Mouse (Mus musculus) frontal cortex, postnatal 14 days (tissue): ENCODE measurements around the gene Ccdc182.
A peak's percentile ranks its signal among the peaks of the same experiment; 100 is the strongest.

Experiments
- DNase-seq, 2 experiments: peaks; one replicate each; pipeline ENCODE4 v3.0.0; 2022; ENCODE audit warnings: low spot score in 2 of 2

The Ccdc182 gene

DNA sequence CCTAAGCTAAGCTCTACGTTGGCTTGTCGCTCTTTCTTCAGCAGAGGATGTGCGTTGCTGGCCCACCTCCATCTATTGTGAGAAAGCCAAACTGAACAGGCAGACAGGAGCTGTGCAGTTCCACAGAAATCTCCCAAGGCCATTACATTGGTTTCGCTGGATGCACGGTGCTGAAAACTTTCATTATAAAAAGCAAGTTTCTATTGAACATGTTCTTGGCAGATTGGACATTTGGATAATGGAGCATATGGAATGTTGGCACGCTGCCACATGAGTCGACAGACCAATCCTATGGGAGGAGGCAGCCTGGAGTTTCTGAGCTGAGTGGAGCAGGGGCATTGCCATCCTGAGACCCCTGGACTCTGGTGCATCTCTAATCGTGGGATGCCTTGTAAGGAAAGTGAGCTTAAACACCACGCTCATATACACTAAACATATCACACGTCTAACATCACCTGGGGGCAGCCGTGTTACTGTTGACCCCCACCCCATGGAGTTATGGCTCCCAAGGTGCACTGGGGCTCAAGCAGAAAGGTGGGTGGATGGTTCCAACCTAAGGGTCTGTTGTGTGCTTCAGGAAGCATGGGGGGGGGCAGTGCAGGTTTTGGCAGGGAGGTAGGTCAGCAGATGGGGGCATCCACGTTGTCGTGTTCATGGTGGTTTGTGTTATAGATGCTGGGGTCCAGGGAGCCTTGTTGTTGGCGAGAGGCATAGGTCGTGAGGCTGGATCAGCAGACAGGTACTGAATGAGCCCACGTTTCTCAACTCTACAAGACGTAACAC, 35.1 kb downstream of the Ccdc182 start:
- no peak for DNase-seq

DNA sequence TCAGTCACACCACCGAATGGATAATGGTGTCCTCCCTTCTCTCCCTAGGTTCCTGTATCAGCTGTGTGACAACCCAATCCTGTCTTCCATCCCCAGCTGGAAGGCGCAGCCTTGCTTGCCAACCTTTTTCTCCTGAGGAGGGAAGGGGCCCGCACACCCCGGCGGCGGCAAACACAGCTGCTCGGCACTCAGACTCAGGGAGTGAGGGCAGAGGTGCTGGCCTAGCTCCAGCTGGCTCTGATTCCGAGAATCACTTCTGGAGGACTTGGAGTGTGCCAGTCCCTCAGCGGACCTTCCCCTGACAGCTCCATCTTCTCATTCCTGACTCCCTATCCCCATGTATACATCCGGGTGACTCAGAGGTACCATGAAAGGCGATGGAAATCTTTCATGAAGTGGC, 36.9 kb downstream of the Ccdc182 start:
- peak; percentile 16 to 20 for DNase-seq

DNA sequence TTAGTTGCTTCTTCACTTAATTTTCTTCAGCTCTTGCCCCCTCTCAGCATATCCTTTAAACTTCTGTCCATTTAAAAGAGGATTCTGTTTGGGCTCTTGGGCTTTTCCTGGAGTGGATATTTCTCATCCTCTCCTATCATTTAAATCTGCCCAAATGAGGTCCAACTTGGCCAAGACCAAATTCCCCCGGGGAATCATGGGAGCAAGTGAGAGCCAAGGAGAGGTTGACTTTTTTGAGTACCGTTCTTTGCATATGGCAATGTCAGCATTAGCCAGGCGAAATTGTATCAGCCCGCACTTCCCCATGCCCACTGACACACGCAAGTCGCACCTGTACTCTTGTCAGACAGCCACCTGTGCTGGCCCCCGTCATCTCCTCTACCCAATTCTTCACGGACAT, 37.9 kb downstream of the Ccdc182 start:
- DNase-seq = no peak

DNA sequence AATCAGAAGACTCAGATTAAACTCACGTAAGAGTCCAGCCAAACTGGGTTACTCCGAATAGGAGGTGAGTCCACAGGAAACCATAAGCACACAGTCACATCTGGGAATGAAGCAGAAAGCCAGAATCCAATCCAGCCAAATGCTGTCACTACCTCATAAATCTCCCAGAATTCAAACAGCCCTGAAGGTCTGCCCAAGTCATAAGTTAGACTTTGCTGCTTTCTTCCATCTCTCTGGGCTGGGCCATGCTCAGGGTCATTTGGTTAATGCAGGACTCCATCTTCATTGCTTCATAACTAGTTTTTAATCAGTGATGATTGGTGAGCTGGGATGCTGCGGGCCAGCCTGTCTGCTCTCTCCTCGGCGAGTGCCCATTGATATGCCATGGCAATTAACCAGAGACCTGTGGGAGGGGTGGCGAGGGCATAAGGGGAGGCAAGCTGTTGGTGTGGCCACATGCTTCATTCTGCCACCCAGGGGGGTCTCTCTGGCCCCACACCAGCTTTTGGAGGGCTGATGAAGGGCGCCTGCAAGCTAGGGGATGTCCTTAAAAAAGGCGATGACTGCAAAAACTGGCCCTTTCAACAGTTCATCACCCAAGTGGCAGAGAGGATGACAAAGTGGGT, 38.6 kb downstream of the Ccdc182 start:
- no peak for DNase-seq

DNA sequence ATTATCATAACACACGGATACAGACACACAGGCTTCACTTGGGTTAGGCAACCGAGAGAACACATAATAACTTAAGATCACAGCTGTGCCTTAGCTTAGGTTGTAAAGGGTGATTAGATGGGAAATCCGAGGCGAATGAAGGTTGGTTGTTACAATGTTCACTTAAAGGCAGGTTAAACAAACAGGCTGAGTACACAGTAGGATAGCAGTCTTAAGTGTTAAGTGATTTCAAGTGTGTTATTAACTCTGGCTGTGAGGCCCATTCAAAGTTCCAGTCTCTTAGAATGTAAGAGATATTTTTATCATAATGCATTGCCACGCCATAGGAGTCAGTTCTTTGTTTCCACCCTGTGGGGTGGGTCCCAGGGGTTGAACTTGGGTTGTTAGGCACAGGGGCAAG, 41.0 kb downstream of the Ccdc182 start:
- no peak for DNase-seq

DNA sequence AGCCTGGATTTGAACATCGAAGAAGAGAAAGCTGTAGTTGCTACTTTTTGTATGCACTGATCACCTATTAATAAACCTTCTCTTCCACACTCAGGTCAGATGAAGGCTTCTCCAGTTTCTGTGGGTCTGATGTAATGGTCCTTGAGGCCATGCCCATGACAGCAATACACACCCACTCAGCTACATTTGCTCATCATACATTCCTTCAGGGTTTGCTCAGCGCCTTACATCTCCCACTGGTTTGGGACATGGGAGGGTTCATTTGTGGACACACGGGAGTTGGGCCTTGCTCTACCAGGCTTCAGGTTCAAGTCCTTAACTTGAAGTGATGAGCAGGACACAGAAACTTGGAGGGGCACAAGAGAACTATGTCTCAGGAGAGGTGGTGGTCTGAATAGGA, 44.1 kb downstream of the Ccdc182 start:
- DNase-seq = no peak
